Mouse (Mus musculus) erythroid progenitor cell, adult 5-6 weeks (primary cell): Measurements from ENCODE around the gene Zfp445. TPM values are rescaled to one million over a fixed set of nuclear protein-coding genes. Genes with fewer than 3 reads are reported as not detected.
"Not testable (repeated sequence)": the region's sequence is repeated elsewhere in the genome, so short reads cannot be mapped to it uniquely, and the experiment has no call there.

Source experiments
- ATAC-seq: replicated peaks from 2 replicates; pipeline ENCODE4 v1.8.0; 2016; ENCODE audit warnings: moderate number of reproducible peaks, mild to moderate bottlenecking, moderate TSS enrichment, inconsistent platforms; ENCODE audit not compliant: poor library complexity, low FRiP score, severe bottlenecking
- total RNA-seq, 2 experiments: library from RNA; stranded (forward) in 1 of 2; stranded (reverse) in 1 of 2; fragments of 150-400 nt in 1 of 2; fragments of 186-747, 209-891 nt in 1 of 2; gene quantifications; 2 replicates each; pipeline versions ENCODE4 v1.2.3 to v1.2.4; 2015 to 2017; ENCODE audit warnings: low replicate concordance in 2 of 2

The Zfp445 gene
- total RNA-seq (2015; ENCODE audit: low replicate concordance), result 13.7 and 36.5 TPM in 2 replicates
- 24.8 and 40.7 TPM in 2 replicates for total RNA-seq (2017; ENCODE audit: low replicate concordance)

- ATAC-seq, result peak; percentile 97
These were observed at the start of gene Zfp445 for GRCm38 (mm10) chr9:122865697-122866166. Gene Zfp445, minus strand, starts transcription at chr9:122866006.

DNA sequence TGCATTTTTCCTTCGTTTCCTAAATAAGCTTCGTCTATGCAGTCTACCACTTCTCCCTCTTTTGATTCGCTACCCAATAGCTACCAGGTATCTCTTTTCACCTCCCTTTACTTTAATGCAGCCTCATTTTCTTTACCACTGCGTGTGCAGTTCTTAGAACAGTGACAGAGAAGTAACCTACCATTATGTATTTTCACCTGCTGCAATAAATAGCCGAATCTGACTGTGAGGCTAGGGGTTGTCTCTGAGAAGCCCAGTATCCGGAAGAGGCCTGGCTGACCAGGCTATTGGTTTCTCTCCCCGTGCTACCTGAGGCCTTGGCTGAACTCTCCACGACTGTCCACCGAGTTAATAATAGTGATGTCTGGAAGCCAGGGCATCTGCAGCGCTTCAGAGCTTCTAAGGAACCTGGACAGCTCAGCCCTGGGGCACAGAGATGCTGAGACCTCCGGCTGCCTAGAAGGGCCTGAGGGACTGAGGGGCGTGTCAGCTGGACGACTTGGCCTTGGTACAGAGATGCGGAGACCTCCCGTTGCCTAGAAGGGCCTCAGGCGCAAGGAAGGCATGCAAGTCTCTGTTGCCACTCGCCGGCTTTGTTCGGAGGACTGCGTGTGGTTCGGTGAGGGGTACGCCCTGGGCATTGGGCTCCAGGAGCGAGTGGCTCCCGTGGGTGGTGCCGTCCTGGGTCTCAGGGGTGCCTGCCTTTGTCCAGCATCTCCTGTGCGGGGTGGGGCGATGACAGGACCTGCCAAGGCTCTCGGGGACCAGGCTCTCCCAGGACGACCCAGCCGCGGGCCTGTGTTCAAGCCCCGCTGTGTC is 37.1 kb upstream of the Zfp445 start:
- ATAC-seq, result peak; percentile 42; the same call in 1 of the 2 replicates

DNA sequence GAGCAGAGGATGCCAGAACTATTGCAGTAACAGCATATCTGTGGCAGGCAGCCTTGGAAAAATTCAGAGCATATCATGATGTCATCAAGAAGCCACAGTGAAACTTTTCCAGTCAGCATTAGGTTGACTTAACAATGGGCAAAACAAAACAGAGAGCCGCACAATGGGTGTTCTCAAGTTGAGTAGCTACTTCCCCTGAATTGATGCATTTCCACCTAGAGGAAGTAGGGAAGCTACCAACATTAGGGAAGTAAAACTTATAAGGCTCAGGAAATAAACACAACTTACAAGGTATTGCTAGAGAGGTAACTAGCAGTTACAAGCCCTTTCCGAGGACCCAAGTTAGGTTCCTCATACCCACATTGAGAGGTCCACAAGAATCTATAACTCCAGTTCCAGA is 35.2 kb upstream of the Zfp445 start:
- ATAC-seq, result no peak

- ATAC-seq, result peak; percentile 53
These were observed 20.8 kb upstream of the Zfp445 start for GRCm38 (mm10) chr9:122886372-122887179.

DNA sequence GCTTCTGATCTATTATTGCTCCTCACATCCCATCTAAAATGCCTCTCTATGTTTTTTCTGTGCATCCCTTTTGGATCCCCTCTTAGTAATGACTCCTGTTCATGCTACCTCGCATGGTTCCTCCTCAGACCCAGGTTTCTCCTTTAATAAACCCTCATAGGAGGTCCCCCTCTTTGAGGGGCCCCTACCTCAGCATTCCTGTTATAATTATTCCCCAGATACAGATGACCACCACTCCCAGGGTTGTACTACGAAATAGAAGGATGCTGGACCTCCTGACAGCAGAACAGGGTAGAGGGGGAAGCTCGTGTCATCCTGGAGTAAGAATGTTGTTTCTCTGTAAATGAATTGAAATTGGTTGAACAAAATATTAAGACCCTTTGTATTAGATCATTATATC is 19.6 kb upstream of the Zfp445 start, which contains the start of gene Zkscan7:
Zkscan7 (plus strand) TSS at position 301 of the 400 bp plus-strand sequence.
- ATAC-seq, result no peak

GRCm38 (mm10) chr9:122875145-122875544 is 9.3 kb upstream of the Zfp445 start:
- no peak for ATAC-seq

DNA sequence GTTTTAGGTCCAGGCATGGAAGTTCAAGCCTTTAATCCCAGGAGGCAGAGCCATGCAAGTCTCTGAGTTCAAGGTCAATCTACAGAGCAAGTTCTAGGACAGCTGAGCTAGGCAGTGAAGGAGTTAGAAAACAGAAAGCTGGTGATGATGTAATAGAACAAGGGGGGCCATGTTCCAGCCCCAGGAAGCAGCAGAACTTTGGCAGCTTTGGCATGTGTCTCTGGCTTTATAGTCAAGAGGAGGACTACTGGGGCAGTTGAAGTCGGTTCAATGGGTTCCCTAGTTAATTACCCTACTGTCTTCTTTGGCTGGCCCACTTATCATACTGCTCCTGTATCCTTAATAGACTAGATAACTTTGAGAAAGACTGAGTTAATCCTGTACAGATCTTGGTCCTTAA is 8.8 kb upstream of the Zfp445 start:
- ATAC-seq, result no peak

DNA sequence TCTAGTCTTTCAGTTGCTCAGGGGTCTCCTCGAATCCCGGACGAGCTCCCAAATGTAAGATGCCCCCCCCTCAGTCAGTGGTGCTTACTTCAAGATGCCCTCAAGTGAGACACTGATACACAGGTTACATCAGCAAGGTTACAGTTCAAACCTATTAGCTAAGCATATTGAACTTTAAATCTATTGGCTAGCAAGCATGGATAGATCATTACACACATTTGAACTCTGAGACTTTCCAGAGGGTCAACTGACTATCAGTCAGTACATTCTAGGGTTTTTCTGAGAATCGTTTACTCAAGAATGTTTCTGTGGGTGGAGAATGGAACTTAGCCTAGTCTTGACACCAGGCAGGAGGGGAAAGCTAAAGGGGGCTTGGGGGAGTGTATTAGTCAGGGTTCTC is 6.8 kb upstream of the Zfp445 start:
- ATAC-seq, result no peak

- peak; percentile 22 for ATAC-seq
These were observed 386 bp upstream of the Zfp445 start for GRCm38 (mm10) chr9:122866192-122866591.

GRCm38 (mm10) chr9:122864848-122865247 is 958 bp downstream of the Zfp445 start:
- no peak for ATAC-seq

- no peak for ATAC-seq
These were observed 2.1 kb downstream of the Zfp445 start for GRCm38 (mm10) chr9:122863731-122864130.

GRCm38 (mm10) chr9:122860752-122861151 is 5.1 kb downstream of the Zfp445 start:
- ATAC-seq, result no peak

- ATAC-seq, result no peak
These were observed 9.1 kb downstream of the Zfp445 start for GRCm38 (mm10) chr9:122856716-122857115.

GRCm38 (mm10) chr9:122855617-122856016 is 10.2 kb downstream of the Zfp445 start:
- ATAC-seq, result no peak

- not testable (repeated sequence) for ATAC-seq
These were observed 10.7 kb downstream of the Zfp445 start for GRCm38 (mm10) chr9:122855141-122855540.

DNA sequence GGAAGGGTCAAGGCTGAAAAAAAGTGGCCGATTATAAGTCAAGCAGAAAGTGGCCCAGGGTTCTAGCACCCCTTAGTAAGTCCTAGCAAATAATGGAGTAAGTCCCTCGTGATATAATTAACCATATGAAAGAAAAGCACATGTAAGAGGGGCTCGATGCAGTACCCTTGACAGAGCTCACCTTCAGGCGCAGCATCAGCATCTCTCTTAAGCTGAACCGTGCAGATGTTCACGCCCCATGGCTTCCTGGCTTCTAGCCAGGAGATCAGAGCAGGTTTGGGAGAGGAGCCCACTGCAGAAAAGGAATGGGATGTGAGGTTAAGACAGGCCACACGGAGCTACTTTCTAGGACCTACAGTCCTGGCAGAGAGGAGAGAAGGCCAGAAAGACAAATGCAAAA is 11.3 kb downstream of the Zfp445 start:
- ATAC-seq, result no peak

GRCm38 (mm10) chr9:122847811-122848311 is 17.9 kb downstream of the Zfp445 start:
- not testable (repeated sequence) for ATAC-seq

GRCm38 (mm10) chr9:122846156-122846555 is 19.6 kb downstream of the Zfp445 start:
- no peak for ATAC-seq

DNA sequence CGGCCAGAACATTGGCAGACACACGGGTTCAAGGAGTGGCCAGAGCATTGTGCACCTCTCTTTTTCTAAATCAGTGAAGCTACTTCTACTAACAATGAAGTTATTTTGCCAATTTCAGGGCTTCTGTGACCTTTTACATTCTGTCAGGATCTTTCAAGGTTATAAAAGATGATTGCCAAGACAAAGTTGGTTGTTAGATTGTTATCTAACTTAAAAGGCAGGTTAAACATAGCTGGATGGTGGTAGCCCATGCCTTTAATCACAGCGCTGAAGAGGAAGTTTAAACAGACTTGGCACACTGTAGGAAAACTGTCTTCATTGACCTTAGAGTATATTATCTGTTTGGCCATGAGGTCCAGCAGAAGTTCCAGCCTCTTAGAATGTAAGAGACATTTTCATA is 20.2 kb downstream of the Zfp445 start:
- ATAC-seq, result no peak

DNA sequence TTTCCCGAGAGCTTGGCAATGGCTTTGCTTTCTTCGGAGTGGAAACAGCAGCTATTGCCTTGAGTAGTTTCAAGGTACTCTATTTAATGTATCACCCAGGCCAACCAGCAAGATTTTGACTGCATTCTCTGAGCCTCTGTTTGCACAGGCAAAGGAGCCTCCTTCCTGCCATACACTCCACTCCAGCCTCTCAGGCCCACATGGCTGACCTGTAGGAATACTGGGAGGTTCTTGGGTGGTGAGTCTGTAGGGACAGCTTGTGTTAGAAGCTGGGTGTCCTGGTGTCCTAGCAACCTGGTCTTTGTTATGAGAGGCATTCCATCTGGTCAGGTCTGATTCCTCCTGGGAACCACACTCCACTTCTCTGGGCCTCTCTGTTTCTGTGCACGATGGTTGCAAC is 22.0 kb downstream of the Zfp445 start, which contains the start of gene Gm35549:
Gm35549 (minus strand) TSS at position 276 of the 400 bp plus-strand sequence.
- ATAC-seq, result no peak
